Mouse (Mus musculus) heart, postnatal 0 days (tissue): Measurements from ENCODE around the gene Ss18l1. TPM values are rescaled to one million over a fixed set of nuclear protein-coding genes. Genes with fewer than 3 reads are reported as not detected.

ENCODE experiments used
- ATAC-seq: fragments of 200-750 bp; cut with Nextera tagmentation; 2 replicates; pipeline ENCODE4 v1.8.0; 2017; ENCODE audit warnings: low read depth, moderate number of reproducible peaks, moderate library complexity; ENCODE audit not compliant: insufficient read depth
- DNase-seq: peaks from one replicate; pipeline ENCODE4 v3.0.0-alpha.2; 2016; ENCODE audit warnings: low spot score
- H3K27ac ChIP-seq: fragments of 300-500 bp; sonication (generic); 2 replicates; pipeline ENCODE4 v1.5.1; 2014; ENCODE audit warnings: low read depth, mild to moderate bottlenecking
- H3K27me3 ChIP-seq: fragments of 300-500 bp; sonication (generic); 2 replicates; pipeline ENCODE4 v1.6.1; 2014; ENCODE audit warnings: low read length, mixed read lengths; ENCODE audit not compliant: control insufficient read depth, insufficient read depth
- H3K36me3 ChIP-seq: fragments of 300-500 bp; sonication (generic); replicated peaks from 2 replicates; pipeline ENCODE4 v1.6.1; 2014; ENCODE audit warnings: low read length, mixed read lengths; ENCODE audit not compliant: control insufficient read depth, insufficient read depth
- H3K4me1 ChIP-seq: fragments of 300-500 bp; sonication (generic); 2 replicates; pipeline ENCODE4 v1.6.1; 2014; ENCODE audit warnings: antibody characterized with exemption; ENCODE audit not compliant: control insufficient read depth, insufficient read depth
- H3K4me2 ChIP-seq: fragments of 300-500 bp; sonication (generic); 2 replicates; pipeline ENCODE4 v1.6.1; 2014; ENCODE audit warnings: low read depth, mild to moderate bottlenecking, low read length, moderate library complexity
- H3K4me3 ChIP-seq: fragments of 300-500 bp; sonication (generic); 2 replicates; pipeline ENCODE4 v1.5.1; 2014; ENCODE audit warnings: low read depth, low read length
- H3K9ac ChIP-seq: fragments of 300-500 bp; sonication (generic); replicated peaks from 2 replicates; pipeline ENCODE4 v1.6.1; 2014; ENCODE audit warnings: low read depth, low read length, mixed read lengths
- H3K9me3 ChIP-seq: fragments of 300-500 bp; sonication (generic); replicated peaks from 2 replicates; pipeline ENCODE4 v1.6.1; 2016; ENCODE audit warnings: low read length; ENCODE audit not compliant: control insufficient read depth
- CTCF ChIP-seq: IDR thresholded peaks from 2 replicates; pipeline ENCODE4 v1.5.1; 2016; ENCODE audit warnings: antibody characterized with exemption, control low read depth, low read depth
- EP300 ChIP-seq: IDR thresholded peaks from 2 replicates; pipeline ENCODE4 v1.6.1; 2016; ENCODE audit warnings: antibody characterized with exemption, low read depth
- WGBS: fragments of 180-500 bp; shearing (Covaris S2); extraction: QIAGEN DNeasy Blood & Tissue Kit; methylation state at CpG from one replicate; pipeline ENCODE4 v1.1.7; 2014; 5-methylcytosine and 5-hydroxymethylcytosine counted together
- polyA plus RNA-seq: library from polyadenylated mRNA; unstranded; fragments of >200 nt; fragmentation: Nextera tagmentation; extraction: Ambion mirVana; gene quantifications from 2 replicates; pipeline ENCODE4 v1.2.1, GENCODE M21; 2015
- total RNA-seq: library from RNA; depleted of rRNA; stranded (reverse); fragments of >200 nt; gene quantifications from 2 replicates; pipeline ENCODE4 v1.2.3, GENCODE M21; 2014; ENCODE audit warnings: low replicate concordance

The Ss18l1 gene
- total and polyA plus RNA-seq, 2 experiments from 2014 or later = 2.3 to 5.3 TPM

DNA sequence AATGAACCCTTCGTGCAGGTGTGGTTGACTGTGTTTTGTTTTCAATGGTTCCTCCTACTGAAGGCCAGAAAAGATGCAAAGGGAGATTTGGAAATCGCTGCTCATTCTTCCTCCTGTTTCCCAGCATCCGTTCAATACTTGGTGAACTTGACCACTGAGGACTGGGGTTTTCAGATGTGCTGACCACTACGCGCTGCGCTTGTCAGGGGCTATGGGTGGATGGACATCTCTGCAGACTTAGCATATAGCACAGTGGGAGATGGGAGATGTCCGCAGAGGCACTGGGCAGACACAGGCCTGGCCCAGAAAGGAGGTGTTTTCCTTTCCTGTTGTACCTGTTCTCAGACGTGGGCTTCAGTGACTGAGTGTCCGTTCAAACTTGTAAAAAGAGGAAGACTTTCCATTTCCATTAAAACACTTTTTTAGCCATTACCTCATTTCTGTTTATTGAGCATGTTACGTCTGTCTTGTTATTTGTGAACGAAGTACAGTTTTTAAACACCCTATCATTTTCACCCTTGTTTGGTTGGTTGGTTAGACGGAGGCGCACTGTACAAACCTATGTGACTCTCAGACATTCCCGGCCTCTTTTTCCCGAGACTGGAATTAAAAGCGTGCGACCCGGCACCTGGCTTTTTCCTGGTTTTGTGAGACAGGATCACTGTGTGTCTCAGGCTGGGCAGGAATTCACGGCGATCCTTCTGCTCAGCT is 27.6 kb downstream of the Ss18l1 start:
- DNase-seq = no peak
- Histone ChIP-seq H3K36me3 (0 out of 2 replicates have a peak, but pooled peaks cover 10% of the 10 kb centered on the region), H3K4me1 (peaks cover 14% of the 10 kb centered on the region), H3K9ac (peak overlapping the region; percentile 61), H3K4me3 (peak overlapping the region; percentile 78), H3K27ac (peak overlapping the region; percentile 78), H3K27me3 (no peaks in the 10 kb centered on the region), H3K4me2 (peak overlapping the region; percentile 73), H3K9me3 (no peaks in the 10 kb centered on the region)
- ATAC-seq = peak; percentile 48
- TF ChIP-seq EP300 (no peak), CTCF (no peak)
- 30% methylated on average over 20 of the region's 20 CpGs for WGBS

DNA sequence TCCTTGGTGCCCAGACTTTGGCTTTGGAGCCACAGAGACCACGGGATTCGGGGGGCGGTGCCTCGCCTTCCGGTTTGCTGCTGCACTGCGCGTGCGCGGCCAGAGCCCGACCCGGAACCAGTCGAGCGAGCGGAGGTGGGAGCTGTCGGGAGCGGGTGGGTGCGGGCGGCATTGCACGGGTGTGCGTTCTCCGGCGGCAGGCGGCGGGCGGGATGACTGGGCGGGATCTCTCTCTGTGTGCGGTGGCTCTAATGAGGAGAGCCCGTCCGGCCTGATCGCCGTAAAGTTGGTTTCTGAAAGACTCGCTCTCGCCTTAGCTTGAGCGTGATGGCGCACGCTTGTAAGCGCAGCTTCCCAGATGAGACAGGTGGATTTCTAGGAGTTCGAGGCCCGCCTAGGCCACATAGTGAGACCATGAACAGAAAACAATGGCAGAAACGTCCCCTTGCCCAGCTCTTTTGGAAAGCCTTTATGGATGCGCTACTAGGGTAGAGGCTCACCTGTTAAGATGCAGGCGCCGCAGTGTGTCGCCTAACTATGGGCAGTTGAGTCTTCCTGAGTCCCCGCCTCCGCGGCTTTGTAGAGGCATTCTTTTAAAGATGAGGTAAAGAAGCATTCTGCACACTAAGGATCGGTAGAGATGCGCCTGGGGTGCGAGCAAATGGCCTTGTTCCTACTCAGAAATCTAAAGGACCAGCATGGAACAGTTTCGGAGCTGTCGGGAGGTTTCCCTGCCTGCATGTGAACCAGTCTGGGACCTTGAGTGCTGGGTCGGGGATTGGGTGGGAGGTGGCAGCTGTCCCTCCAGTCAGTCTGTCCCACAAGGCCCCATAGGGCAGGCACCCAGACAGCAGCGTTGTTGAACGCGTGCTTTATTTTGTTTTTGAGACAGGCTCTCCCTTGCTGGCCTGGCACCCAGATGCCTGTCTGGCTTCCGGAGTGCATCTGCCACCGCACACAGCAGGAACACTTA is 28.5 kb downstream of the Ss18l1 start, which contains the start of gene Mtg2:
TSS of gene Mtg2 (plus strand) at position 108 of the 973 bp plus-strand sequence.
- 0 out of 2 replicates have a peak, but pooled peaks cover 10% of the 10 kb centered on the region for H3K36me3 ChIP-seq
- ATAC-seq = peak; percentile 97
- 5% methylated on average over 58 of the region's 58 CpGs for whole genome bisulfite sequencing

DNA sequence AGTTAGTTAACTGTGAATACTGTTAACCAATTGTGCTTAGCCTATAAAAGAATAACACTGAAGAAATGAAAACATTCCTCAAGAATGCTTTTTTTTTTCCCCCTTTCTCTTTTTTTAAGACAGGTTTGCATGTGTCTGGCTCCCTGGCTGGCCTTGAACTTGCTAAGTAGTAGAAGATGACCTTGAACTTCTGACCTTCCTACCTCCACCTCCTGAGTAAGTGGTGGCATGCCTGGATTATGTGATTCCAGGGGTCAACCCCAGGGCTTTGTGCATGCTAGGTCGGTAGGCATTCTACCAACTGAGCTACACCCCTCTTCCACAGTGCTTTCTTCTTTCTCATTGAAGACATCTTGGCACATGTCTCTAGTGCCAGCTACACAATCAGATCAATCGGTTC is 29.4 kb downstream of the Ss18l1 start:
- Histone ChIP-seq H3K27me3 (no peaks in the 10 kb centered on the region), H3K4me2 (no peak overlapping the region), H3K36me3 (0 out of 2 replicates have a peak, but pooled peaks cover 10% of the 10 kb centered on the region), H3K9me3 (no peaks in the 10 kb centered on the region), H3K4me3 (no peak overlapping the region), H3K27ac (no peak overlapping the region), H3K4me1 (peaks cover 14% of the 10 kb centered on the region), H3K9ac (no peak overlapping the region)
- no peak for ATAC-seq
- TF ChIP-seq EP300 (no peak), CTCF (no peak)
- whole genome bisulfite sequencing = 65% methylated on average over 2 of the region's 2 CpGs
- DNase-seq = no peak

More for the DNA sequence above, 28.5 kb downstream of the Ss18l1 start, which contains the start of gene Mtg2:
- peak within 1 kb of the TSS; percentile 61 for H3K9ac ChIP-seq
- DNase-seq = peak; percentile 92
- H3K4me3 ChIP-seq = peak within 1 kb of the TSS; percentile 78
- no peaks in the 10 kb centered on the region for H3K27me3 ChIP-seq
- TF ChIP-seq CTCF = no peak
- TF ChIP-seq EP300 = peak; percentile 53; the same call in 1 of the 2 replicates
- H3K4me1 ChIP-seq = peaks cover 14% of the 10 kb centered on the region
- peak within 1 kb of the TSS; percentile 73 for H3K4me2 ChIP-seq
- no peaks in the 10 kb centered on the region for H3K9me3 ChIP-seq
- peak within 1 kb of the TSS; percentile 78 for H3K27ac ChIP-seq

DNA sequence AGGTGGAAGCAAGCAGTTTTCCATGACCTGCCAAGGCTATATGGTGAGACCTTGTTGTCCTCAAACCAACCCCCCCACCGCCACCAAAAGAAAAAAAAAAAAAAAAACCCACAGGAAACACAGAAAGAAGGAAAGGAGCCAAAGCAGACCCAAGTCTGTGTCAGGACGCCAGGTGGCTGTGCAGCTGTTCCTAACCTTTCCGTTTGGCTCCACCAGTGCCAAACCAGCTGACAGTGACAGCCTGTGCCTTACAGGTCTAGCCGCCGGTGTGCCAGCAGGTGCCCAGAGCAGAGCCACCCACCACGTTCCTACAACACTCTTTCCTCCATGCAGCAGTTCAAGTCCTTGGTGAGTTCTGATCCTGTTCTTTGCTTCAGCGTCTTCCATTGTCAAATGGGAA is 30.6 kb downstream of the Ss18l1 start:
- H3K4me3 ChIP-seq = no peak overlapping the region
- no peaks in the 10 kb centered on the region for H3K27me3 ChIP-seq
- 0 out of 2 replicates have a peak, but pooled peaks cover 17% of the 10 kb centered on the region for H3K36me3 ChIP-seq
- H3K4me2 ChIP-seq = no peak overlapping the region
- no peak overlapping the region for H3K27ac ChIP-seq
- peaks cover 14% of the 10 kb centered on the region for H3K4me1 ChIP-seq
- H3K9ac ChIP-seq = no peak overlapping the region
- no peaks in the 10 kb centered on the region for H3K9me3 ChIP-seq
- no peak for TF ChIP-seq CTCF
- ATAC-seq (no peak), DNase-seq (no peak)
- 88% methylated on average over 7 of the region's 7 CpGs for WGBS

DNA sequence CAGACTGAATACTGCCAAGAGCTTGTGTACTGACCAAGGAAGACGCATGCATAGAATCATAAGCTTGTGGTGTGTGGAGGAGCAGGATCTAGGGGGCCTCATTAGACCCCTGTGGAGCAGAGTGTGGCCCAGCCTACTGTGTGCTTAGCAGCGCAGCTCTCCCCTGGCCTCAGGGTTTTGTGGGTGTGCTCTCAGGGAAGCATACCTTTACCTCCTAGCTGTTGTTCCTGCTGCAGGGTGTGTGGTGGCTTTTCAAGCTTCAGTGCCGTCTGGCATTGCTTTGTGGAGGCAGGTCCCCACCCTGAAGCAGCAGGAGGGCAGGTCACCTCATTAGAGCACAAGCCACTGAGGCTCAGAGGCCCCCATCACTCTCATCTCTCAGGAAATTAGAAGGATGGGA is 35.3 kb downstream of the Ss18l1 start:
- no peak overlapping the region for H3K9ac ChIP-seq
- H3K27me3 ChIP-seq = no peaks in the 10 kb centered on the region
- ATAC-seq (no peak), DNase-seq (no peak)
- H3K4me3 ChIP-seq = no peak overlapping the region
- H3K27ac ChIP-seq = no peak overlapping the region
- H3K36me3 ChIP-seq = 0 out of 2 replicates have a peak, but pooled peaks cover 35% of the 10 kb centered on the region
- TF ChIP-seq CTCF = no peak
- TF ChIP-seq EP300 = no peak
- H3K4me1 ChIP-seq = no peaks in the 10 kb centered on the region
- H3K4me2 ChIP-seq = no peak overlapping the region
- 61% methylated on average over 3 of the region's 3 CpGs for WGBS
- no peaks in the 10 kb centered on the region for H3K9me3 ChIP-seq
